Mouse (Mus musculus) spleen, postnatal 10 days (tissue): ENCODE measurements around the gene B4gat1.

Experiments
- DNase-seq, 2 experiments: peaks; one replicate each; pipeline ENCODE4 v3.0.0; 2021 to 2022; ENCODE audit warnings: low spot score in 2 of 2

Gene B4gat1

GRCm38 (mm10) chr19:5058801-5059771 is 20.5 kb downstream of the B4gat1 start:
- no peak for DNase-seq

GRCm38 (mm10) chr19:5060365-5061330 is 22.0 kb downstream of the B4gat1 start:
- DNase-seq = no peak

DNA sequence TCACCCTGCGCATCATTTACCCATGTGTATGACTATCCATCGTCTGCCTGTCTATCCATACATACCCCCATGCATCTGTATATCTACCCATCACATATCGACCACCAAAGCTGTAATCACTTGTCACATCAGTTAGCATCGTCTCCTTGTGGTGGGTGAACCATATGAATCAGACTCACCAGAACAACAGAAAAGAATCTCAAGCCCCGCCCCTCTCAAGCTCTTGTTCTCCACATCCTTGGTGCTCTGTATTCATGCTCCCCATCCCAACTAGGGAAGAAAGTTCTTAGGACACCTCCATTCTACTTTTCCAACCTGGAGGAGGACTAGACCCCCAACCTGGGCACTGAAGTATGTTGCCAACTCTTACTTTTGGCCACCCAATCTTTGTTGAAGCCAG is 23.4 kb downstream of the B4gat1 start:
- no peak for DNase-seq

DNA sequence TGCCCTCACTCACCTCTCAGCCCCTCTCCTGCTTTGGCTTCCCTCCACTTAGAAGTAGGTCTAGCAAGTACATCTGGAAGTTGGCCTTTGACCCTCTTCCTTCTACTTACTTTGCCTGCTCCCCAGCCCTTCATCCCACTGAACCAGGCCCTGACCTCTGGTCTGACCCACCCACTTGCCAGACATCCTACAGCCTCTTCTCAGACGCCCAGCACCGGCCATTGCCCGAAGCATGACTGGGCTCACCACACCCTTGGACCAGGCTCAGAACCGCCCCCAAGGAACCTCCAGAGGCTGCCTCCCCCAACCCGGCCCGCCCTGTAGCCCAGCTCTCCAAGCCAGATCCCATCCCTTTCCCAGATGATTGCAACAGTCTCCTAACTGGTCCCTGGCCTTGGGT is 23.8 kb downstream of the B4gat1 start:
- DNase-seq = no peak

- DNase-seq = peak in 1 of 2 experiments; percentile 37
These were observed 26.5 kb downstream of the B4gat1 start for GRCm38 (mm10) chr19:5065104-5065503.

DNA sequence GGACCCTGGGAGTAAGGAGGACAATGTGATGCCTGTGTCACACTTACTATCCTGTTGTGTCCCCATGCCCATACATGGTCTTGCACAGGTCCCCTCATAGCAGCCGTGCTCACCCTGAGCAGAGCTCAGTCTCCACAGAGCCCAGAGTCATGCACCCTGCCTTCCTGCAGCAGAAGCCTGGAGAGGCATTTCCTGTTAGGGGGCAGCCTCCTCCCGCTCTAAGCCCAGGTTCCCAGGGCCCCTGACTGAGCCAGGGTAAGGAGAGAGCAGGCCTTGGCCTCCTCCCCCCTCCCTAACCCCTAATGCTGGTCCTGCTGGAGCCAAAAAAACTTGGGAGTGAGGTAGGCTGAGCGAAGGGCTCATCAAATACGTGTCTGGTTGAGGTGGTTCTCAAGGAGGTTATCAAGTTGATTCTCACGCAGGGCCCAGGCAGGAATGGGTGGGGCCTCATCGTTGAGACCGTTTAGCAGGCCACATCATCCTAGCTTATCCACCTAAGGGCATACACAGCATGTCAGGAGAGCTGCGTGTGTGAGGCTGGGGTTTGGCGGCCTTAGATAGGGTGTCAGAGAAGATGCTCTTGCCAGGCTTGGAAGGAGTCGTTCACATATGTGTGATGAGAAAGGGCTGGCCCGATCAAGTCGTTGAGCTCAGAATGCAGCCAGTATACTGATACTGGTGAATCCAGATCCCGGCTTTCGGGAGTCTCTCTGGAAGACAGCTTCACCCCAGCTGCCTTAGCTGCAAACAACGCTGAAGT is 28.6 kb downstream of the B4gat1 start:
- peak; percentile 41 to 65 for DNase-seq

DNA sequence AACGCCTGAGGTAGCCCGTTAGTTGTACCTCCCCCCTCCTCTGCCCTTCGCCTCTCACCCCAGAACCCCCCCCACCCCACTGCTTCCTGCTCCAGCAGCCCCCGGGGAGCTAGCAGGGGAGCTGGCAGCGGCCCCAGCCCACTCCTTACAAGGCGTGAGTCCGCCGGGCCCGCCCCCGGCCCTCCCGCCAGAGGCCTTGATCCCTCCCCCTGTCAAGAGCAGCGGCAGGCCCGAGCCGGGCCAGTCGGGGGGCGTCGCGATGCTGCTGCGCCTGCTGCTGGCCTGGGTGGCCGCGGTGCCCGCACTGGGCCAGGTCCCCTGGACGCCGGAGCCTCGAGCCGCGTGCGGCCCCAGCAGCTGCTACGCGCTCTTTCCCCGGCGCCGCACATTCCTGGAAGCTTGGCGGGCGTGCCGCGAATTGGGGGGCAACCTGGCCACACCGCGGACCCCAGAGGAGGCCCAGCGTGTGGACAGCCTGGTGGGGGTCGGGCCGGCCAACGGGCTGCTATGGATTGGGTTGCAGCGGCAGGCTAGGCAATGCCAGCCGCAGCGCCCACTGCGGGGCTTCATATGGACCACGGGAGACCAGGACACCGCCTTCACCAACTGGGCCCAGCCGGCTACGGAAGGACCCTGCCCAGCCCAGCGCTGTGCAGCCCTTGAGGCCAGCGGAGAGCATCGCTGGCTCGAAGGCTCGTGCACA is 29.4 kb downstream of the B4gat1 start, which contains the start of gene Cd248:
Gene Cd248, plus strand, starts transcription at position 212 of the 703 bp plus-strand sequence.
- DNase-seq = peak in 1 of 2 experiments; percentile 45

DNA sequence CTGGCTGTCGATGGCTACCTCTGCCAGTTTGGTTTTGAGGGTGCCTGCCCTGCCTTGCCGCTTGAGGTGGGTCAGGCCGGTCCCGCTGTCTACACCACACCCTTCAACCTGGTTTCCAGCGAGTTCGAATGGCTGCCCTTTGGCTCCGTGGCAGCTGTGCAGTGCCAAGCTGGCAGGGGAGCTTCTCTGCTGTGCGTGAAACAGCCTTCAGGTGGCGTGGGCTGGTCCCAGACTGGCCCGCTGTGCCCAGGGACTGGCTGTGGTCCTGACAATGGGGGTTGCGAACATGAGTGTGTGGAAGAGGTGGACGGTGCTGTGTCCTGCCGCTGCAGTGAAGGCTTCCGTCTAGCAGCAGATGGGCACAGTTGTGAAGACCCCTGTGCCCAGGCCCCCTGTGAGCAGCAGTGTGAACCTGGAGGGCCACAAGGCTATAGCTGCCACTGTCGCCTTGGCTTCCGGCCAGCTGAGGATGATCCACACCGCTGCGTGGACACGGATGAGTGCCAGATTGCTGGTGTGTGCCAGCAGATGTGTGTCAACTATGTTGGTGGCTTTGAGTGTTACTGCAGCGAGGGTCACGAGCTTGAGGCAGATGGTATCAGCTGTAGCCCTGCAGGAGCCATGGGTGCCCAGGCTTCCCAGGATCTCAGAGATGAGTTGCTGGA is 30.1 kb downstream of the B4gat1 start:
- peak in 1 of 2 experiments; percentile 53 for DNase-seq

- no peak for DNase-seq
These were observed 30.9 kb downstream of the B4gat1 start for GRCm38 (mm10) chr19:5069486-5069885.

DNA sequence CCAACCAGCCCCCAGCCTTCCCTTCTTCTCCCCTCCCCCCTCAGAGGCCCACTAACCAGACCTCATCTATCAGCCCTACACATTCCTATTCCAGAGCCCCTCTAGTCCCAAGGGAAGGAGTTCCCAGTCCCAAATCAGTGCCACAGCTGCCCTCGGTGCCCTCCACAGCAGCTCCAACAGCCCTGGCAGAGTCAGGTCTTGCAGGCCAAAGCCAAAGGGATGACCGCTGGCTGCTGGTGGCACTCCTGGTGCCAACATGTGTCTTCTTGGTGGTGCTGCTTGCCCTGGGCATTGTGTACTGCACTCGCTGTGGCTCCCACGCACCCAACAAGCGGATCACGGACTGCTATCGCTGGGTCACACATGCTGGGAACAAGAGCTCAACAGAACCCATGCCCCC is 31.4 kb downstream of the B4gat1 start:
- DNase-seq = no peak

GRCm38 (mm10) chr19:5071077-5071476 is 32.5 kb downstream of the B4gat1 start:
- no peak for DNase-seq

DNA sequence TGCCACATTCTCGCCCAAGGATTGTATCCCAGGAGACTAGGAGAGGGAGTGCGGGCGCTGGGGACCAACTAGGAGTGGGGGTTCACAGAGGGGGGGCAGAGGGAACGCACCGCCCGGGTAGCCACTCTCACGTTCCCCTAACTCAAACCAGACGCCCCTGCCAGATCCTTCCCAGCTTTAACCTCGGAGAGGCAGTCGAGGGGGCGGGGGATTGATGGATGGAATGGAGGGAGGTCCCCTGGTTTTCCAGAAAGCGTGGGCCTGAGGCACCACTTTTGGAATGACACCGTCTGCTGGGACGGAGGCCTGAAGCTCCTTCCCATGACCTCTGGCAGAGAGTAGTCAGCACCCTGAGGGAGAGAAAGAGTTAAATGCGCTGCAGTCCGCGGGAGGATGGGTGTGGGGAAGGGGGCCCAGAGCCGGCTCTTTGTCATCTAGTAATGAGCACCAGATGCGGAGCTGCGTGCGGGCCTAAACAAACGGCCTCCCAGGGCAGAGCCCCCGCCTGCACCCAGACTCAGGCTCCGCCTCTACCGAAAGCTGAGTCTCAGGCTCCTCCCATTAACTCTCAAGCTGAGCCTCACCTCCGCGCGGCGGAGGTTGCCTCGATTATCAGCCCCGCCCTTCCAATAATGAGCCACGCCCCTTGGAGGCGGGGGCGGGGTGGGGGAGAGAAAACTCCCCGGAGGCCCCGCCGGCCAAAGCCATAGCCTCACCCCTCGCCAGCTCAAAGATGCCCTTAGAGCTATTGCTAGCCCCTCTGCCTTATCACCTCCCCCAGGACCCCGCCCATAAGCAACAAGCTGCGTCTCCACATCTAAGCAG is 33.1 kb downstream of the B4gat1 start:
- peak; percentile 50 to 76 for DNase-seq

GRCm38 (mm10) chr19:5072389-5073019 is 33.9 kb downstream of the B4gat1 start:
- DNase-seq = no peak

DNA sequence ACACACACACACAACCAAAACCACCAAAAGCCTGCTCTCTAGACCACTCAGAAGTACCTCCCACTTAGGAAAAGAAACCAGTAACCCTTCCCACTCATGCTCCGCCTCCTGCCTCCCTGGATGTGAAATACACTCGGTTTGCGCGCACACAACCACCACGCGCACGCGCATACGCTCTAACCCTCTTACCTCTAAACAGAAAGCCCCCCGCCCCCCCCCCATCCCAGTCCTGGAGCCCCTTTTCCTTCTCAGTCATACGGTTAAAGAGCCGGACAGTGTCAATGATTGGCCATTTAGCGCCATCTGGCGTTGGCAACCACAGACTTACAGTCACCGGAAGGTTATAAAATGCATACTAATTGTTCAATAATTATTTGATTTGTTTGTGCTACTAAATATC is 34.4 kb downstream of the B4gat1 start:
- DNase-seq = peak; percentile 51 to 80

GRCm38 (mm10) chr19:5073518-5073917 is 34.9 kb downstream of the B4gat1 start:
- DNase-seq = no peak

- no peak for DNase-seq
These were observed 40.7 kb downstream of the B4gat1 start for GRCm38 (mm10) chr19:5079279-5079678.

GRCm38 (mm10) chr19:5082005-5082404 is 43.4 kb downstream of the B4gat1 start:
- DNase-seq = no peak

DNA sequence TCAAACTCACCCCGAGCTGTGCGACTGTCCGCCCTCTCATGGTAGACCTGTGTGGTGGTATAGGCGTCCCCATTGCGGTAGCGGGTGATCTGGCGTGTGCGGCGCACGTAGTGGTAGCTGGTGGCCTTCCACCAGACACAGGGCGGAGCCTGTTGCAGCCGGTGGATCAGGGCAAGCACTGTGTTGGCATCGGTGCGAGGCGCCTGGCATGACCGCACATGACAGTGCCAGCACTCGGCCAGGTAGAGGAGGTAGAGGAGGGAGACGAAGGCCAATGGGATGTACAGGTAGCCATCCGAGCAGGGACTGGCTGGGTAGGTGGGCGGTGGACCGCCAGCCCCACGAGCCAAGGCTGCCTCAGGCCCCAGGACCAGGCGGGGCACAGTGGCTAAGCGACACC is 44.0 kb downstream of the B4gat1 start:
- DNase-seq = no peak
